Mouse (Mus musculus) hindlimb bud, embryonic 11.5 days (tissue): ENCODE data around the gene Pde4c.
A peak's percentile ranks its signal among the peaks of the same experiment; 100 is the strongest.

Experiments
- DNase-seq: peaks from one replicate; pipeline ENCODE4 v3.0.0-alpha.2; 2012; ENCODE audit warnings: low read depth, low spot score; ENCODE audit errors: extremely low spot score

The Pde4c gene

GRCm38 (mm10) chr8:70787051-70787445 lies 63.5 kb downstream of the Pde4c start:
- DNase-seq: no peak

DNA sequence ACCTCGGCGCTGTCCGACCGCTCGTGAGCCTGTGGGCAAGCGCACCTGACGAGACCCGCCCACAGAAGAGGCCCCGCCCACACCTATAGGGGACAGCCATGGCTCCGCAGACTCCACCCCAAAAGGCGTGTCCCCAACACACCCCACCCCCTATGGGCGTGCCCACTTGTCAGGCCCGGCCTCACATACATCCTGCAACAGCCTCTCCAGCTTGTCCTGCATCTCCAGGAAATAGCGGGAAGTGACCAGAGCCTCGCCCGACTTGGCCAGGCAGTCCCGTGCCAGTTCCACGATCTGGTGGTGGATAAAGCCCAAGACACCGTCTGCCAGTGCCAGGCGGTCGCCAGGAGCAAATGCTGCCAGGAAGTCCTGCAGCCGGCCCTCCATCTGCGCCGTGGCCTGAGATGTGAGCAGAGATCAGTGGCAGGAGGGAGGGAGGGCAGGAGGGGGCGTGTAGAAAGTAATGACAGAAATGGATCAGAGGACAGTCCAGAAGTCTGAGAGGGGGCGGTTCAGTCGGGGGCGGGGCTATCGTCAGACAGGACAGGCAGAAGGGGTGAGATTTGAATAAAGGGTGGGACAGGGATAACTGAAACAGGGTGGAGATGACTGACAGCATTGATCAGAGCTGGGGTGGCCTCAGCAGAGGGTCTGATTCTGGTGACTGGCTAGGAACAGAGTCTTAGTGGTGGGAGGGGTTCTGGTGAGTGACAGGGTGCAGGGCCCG lies 64.6 kb downstream of the Pde4c start:
- DNase-seq: no peak

GRCm38 (mm10) chr8:70789046-70789445 lies 65.5 kb downstream of the Pde4c start:
- DNase-seq: no peak

DNA sequence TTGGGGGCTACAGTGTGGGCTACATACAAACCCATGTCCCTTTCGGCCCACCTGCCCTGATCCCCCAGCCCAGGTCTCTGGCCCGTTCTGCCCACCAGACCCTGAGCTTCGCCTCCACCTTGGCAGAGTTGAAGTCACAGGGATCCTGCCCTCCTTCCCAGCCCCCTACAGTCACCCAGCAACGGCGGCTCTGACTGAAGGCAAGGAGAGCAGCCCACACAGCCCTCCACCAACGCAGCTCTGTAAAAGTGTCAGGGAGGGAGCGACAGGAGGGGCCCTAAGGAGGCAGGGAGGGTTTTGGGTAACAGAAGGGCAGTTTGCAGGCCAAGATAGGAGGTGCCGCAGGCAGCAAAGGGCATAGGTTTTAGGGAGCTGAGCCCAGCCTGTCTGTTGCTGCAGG lies 67.3 kb downstream of the Pde4c start:
- no peak for DNase-seq

DNA sequence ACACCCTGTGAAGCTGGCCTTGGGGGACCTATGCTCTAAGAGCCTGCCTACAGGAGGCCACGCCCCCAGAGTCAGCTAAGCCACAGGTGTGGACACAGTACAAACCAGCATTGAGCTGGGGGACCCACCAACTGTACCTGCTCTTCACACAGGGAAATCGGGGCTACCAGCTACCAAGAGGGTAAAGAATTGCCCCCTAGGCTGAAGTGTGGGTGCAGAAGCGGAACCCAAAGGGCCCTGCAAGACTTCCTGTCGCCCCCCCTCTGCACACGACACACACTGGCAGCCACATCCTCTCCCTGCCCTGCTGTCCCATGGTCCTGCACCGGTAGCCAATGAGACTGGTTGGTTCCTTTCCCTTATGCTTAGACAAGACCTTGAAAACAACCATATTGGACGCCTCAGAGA lies 67.8 kb downstream of the Pde4c start:
- no peak for DNase-seq

DNA sequence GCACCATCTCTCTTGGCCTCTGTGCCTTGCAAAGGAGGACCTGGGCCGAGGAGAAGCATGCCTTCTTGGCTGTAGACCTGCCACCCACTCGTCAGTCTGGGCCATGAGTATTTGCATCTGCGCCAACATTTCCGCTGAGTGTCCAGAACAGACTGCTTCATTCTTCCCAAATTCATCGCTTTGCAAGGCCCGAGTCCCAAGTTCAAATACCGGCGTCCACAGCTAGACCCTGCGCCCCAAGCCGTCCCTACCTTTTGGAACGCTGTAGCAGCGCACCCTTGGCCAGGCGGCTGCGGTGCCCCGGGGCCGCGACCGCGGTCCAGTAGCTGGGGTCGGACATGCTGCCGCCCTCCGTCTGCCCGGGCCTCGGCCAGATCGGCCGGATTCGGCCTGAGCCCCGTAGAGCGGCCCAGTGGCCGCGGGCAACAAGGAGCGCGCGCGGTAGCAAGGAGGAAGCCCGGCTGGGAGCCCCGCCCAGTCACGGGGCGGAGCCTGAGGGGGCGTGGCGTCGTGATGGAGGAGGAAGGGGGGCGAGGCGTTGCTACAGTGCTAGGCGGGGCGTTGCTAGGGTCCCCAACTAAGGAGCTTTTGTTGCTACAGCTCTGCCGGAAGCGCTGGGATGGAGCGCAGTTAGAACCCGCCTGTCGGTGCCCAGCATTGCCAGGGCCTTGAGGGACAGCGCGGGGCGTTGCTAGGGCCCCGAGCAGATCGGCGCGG lies 68.6 kb downstream of the Pde4c start:
- peak; percentile 71 for DNase-seq

- no peak for DNase-seq
Observed at GRCm38 (mm10) chr8:70792700-70793099, 69.2 kb downstream of the Pde4c start.

DNA sequence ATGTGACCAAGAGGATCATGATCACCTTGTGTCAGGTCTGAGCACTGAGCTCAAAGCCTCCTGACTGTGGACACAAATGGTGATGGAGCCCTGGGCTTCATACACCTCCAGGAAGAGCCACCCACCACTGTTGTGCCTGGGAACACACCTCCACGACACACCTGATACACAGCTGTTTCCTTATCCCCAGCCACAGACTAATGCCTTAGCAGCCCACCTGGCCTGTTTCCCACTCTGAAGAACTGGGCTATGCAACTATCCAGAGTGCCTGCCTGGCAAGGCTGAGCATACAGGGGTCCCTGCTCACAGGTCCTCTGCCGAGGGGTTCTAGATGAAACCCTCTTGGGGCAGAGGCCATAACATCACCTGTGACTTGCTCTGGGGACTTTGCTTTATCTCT lies 70.7 kb downstream of the Pde4c start:
- no peak for DNase-seq

DNA sequence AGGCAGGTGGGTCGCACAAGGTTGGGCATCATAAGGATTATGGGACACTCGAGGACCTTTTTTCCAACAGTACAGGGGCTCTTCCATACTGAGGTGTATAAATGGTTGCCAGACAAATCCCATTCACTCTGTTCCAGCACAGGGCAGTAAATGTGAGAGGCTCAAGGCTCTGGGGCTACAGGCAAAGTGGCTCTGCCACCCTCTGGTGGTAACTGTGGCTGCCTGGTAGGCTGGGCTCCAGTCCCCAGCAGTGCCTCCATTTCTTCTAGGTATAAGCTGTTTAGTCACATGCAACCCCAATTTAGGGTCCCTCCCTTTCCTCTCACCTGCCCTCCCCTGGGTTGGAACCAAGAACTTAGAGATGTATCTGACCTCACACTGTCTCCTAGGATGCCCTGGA lies 71.8 kb downstream of the Pde4c start:
- no peak for DNase-seq

DNA sequence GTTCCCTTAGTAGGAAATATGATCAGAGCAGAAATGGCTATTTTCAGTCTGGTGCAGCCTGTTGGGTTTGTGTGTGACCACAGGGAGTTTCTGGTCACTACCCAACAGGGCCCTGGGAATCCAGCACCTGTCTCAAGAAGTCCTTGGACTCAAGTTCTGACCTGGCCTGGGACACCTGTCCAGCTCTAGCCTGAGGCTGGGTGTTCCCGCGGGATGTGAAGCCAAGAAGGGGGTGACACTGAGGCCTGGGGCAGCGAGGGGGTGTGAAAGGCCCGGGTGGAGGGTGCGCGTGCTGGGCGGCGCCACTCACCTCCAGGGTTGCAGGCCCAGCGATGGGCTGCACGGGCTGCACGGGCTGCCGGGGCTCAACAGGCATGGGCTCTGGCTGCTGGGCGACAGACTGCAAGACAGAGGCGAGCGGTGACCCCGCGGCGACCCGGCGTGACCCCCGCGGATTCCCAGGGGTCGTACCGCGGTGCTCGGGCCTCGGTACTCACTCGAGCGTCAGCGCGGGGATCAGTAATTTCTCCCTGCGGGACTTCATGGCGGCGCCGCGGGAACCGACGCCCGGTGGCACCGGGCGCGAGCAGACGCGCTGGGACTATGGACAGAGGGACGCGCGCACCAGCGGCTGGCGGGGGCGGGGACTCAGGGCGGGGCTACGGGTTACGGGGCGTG lies 73.0 kb downstream of the Pde4c start:
- no peak for DNase-seq

GRCm38 (mm10) chr8:70797081-70798070 lies 73.9 kb downstream of the Pde4c start:
- DNase-seq: peak; percentile 79

- DNase-seq: no peak
Observed at GRCm38 (mm10) chr8:70798281-70798680, 74.8 kb downstream of the Pde4c start.

GRCm38 (mm10) chr8:70800648-70801047 lies 77.1 kb downstream of the Pde4c start:
- DNase-seq: no peak
